Mouse (Mus musculus) ES-E14 (cell line): Measurements from ENCODE around the gene Insl3. TPM values are rescaled to one million over a fixed set of nuclear protein-coding genes. Genes with fewer than 3 reads are reported as not detected.

Experiments
- DNase-seq: peaks from one replicate; pipeline ENCODE4 v3.0.0-alpha.2; 2013; ENCODE audit warnings: low read depth, low spot score
- H3K27ac ChIP-seq: 2 replicates; pipeline ENCODE4 v1.5.1; 2012; ENCODE audit warnings: low read depth, mild to moderate bottlenecking, low read length, moderate library complexity, mixed read lengths; ENCODE audit not compliant: poor library complexity, insufficient read depth, severe bottlenecking
- H3K36me3 ChIP-seq: 2 replicates; pipeline ENCODE4 v1.6.1; 2012; ENCODE audit warnings: mild to moderate bottlenecking, low read length, moderate library complexity, mixed read lengths; ENCODE audit not compliant: control insufficient read depth, poor library complexity, insufficient read depth, severe bottlenecking
- H3K4me1 ChIP-seq, 2 experiments: fragments of 150-350 bp in 1 of 2; sonication (generic) in 1 of 2; 2 replicates each; pipeline ENCODE4 v1.6.1; 2012; ENCODE audit warnings: low read length in 2 of 2, mild to moderate bottlenecking in 1 of 2, mixed read lengths in 1 of 2; ENCODE audit not compliant: control insufficient read depth in 2 of 2, insufficient read depth in 2 of 2, poor library complexity in 1 of 2
- H3K4me3 ChIP-seq, 2 experiments: fragments of 150-350 bp in 1 of 2; sonication (generic) in 1 of 2; 2 replicates each; pipeline ENCODE4 v1.5.1; 2012; ENCODE audit warnings: low read length in 2 of 2, low read depth in 1 of 2, mild to moderate bottlenecking in 1 of 2, mixed read lengths in 1 of 2; ENCODE audit not compliant: insufficient read depth in 1 of 2, poor library complexity in 1 of 2, severe bottlenecking in 1 of 2
- H3K9ac ChIP-seq: 2 replicates; pipeline ENCODE4 v1.6.1; 2012; ENCODE audit warnings: low read depth, mild to moderate bottlenecking, low read length, mixed read lengths; ENCODE audit not compliant: poor library complexity, insufficient read depth, severe bottlenecking
- H3K9me3 ChIP-seq: fragments of 150-350 bp; sonication (generic); 2 replicates; pipeline ENCODE4 v1.6.1; 2012; ENCODE audit warnings: low read depth, mild to moderate bottlenecking, low read length; ENCODE audit not compliant: control insufficient read depth, insufficient read depth
- CHD2 ChIP-seq: IDR thresholded peaks from 2 replicates; pipeline ENCODE4 v1.6.1; 2014; ENCODE audit warnings: mild to moderate bottlenecking, low read depth, low read length, inconsistent platforms
- HCFC1 ChIP-seq: IDR thresholded peaks from 2 replicates; pipeline ENCODE4 v1.6.1; 2012; ENCODE audit warnings: low read length, inconsistent platforms, borderline replicate concordance; ENCODE audit not compliant: insufficient read depth
- MAFK ChIP-seq: IDR thresholded peaks from 2 replicates; pipeline ENCODE4 v1.6.1; 2014; ENCODE audit warnings: mild to moderate bottlenecking, low read depth, low read length, inconsistent platforms; ENCODE audit not compliant: insufficient read depth
- ZC3H11A ChIP-seq: IDR thresholded peaks from 2 replicates; pipeline ENCODE4 v1.6.1; 2012; ENCODE audit warnings: low read depth, mild to moderate bottlenecking, inconsistent platforms, low read length, borderline replicate concordance
- ZNF384 ChIP-seq: IDR thresholded peaks from 2 replicates; pipeline ENCODE4 v1.6.1; 2012; ENCODE audit warnings: low read depth, low read length, inconsistent platforms
- in situ Hi-C, 2 experiments: fragments of 600-800 bp; cut with MboI; formaldehyde crosslinking; loops; one replicate each; pipeline ENCODE4 v1.15.1; 2025; ENCODE audit warnings: low sequenced_read_pairs in 2 of 2, inconsistent platforms in 1 of 2; ENCODE audit not compliant: unreplicated experiment in 2 of 2
- total RNA-seq: library from RNA; depleted of rRNA; stranded (reverse); fragments of 300-350 nt; gene quantifications from 2 replicates; pipeline ENCODE4 v1.2.3, GENCODE M21; 2012

Gene Insl3
- total RNA-seq, 1 experiment: 3.0 TPM

DNA sequence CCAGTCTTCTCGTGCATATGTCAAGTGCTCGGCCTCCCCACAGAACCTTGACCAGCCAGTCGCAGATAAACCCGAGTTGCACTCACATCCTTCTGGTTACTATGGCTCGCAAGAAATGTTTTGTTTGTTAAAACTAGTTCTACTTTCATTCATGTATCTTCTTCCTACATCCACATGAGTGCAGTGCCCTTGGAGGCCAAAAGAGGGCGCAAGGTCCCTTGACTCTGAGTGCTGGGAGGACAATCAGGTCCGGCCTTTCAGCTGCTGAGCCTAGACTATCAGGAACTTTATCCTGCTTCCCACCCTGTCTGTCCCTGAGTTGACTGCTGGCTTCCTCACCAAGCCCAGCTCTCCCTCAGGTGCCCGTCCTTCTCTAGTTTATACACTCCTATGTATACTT, 18.9 kb downstream of the Insl3 start:
- TF ChIP-seq ZC3H11A (peak; percentile 75; the same call in 1 of the 2 replicates), CHD2 (no peak)
- peak; percentile 74 for DNase-seq
- Histone ChIP-seq H3K9me3 (no peaks in the 10 kb centered on the region), H3K4me3 (no peak overlapping the region), H3K9ac (no peak overlapping the region), H3K36me3 (peaks cover 2% of the 10 kb centered on the region; the same call in 1 of the 2 replicates), H3K27ac (no peak overlapping the region), H3K4me1 (peaks cover 4 to 12% of the 10 kb centered on the region in 2 experiments; a peak in 2 of 4 replicates)
- in situ Hi-C loops: no loop called here

DNA sequence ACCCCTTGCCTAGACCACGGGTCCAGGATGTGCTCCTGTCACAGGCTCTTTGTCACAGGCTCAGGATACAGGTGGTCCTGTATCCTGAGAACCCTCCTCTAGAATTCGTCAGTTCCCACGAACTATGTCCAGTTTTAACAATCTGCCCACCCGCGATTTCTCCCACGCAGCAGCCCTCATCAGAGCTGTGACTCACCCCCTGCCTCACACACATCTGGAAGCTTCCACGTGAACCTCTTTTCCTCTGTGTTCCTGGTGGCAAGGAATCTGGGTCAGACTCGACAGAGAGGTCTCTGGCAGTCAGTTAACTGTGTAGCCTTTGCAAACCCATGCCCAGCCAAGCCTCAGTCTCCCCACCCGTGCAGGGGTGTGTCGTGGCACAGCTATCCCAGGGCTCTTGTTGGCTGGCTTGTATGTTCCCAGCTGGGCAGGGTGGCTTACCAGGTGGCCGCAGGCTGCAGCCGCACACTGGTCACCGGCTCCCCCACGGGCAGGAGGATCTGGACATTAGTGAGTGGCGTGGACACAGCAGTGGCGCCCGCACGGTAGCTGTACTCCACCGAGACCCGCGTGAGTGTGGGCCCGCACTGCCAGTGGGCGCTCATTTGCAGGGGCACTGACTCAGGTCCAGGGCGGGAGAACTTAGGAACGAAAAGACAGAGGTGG, 20.3 kb downstream of the Insl3 start:
- H3K4me1 ChIP-seq: peaks cover 4 to 12% of the 10 kb centered on the region in 2 experiments; a peak in 2 of 4 replicates
- TF ChIP-seq HCFC1 (no peak), CHD2 (no peak), ZNF384 (no peak), ZC3H11A (no peak), MAFK (no peak)
- H3K9me3 ChIP-seq: no peaks in the 10 kb centered on the region
- DNase-seq: no peak
- peak overlapping the region; percentile 5; the same call in 1 of the 2 replicates for H3K9ac ChIP-seq
- peak overlapping the region; percentile 32 to 50; a peak in 3 of 4 replicates for H3K4me3 ChIP-seq
- H3K27ac ChIP-seq: no peak overlapping the region
- peaks cover 2% of the 10 kb centered on the region; the same call in 1 of the 2 replicates for H3K36me3 ChIP-seq
- in situ Hi-C loops: no loop called here

DNA sequence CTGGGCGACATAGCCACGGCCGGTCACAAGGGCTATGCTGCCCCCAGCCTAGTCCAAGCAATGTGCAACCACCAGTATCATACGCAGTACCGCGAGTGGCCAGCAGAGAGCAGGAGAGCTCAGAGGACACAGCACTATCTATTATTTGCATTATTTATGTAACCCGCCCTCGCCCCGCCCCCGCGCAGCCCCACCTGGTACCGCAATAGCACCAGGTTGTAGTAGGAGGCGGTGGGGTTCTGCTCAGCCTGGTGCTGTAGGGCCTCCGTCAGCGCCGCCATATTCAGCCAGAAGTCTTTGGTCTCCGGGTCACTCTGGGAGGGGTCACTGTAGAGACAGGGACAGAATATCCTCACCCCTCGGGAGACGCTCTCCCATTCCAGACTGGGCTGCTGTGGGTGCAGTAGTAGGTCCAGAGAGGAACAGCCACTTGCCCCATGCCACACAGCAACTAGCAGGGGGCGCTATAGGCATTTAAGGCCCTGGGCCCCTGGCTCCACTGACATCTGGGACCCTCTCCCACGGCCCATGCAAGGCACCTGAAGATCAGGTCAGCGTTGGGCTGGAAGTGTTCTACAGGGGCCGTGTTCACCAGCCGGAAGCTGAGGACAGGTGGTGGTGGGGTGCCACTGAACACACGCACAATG, 20.9 kb downstream of the Insl3 start:
- in situ Hi-C loops: no loop called here
- Histone ChIP-seq H3K4me1 (peaks cover 4 to 13% of the 10 kb centered on the region in 2 experiments; a peak in 2 of 4 replicates), H3K9me3 (no peaks in the 10 kb centered on the region), H3K36me3 (peaks cover 2% of the 10 kb centered on the region; the same call in 1 of the 2 replicates), H3K27ac (no peak overlapping the region; the same call in 1 of the 2 replicates), H3K4me3 (peak overlapping the region; percentile 32 to 50; a peak in 2 of 4 replicates), H3K9ac (peak overlapping the region; percentile 29)
- DNase-seq: peak; percentile 86
- no peak for TF ChIP-seq MAFK
- no peak for TF ChIP-seq CHD2
- peak; percentile 60; the same call in 1 of the 2 replicates for TF ChIP-seq ZC3H11A

DNA sequence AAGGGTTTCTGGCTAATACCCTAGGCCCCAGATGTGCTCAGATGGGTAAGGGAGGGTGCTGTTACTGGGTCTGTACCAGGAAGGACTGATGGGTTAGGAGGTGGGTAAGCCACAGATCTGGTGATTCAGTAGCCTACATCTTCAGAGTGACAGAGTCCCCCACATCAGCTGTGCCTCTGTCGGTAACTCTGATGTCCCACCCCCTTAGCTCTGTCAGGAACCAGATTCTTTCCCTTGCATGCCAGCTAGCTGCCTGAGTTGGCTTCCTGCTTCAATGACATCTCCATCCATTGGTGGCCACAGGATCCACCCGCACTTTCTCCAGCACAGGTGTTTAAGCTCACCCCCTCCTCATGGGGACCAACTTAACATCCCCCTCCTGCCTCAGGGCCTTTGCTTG, 22.6 kb downstream of the Insl3 start:
- in situ Hi-C loops: no loop called here
- H3K9ac ChIP-seq: no peak overlapping the region
- no peak overlapping the region for H3K27ac ChIP-seq
- H3K4me1 ChIP-seq: peaks cover 6 to 17% of the 10 kb centered on the region in 2 experiments; a peak in 2 of 4 replicates
- peaks cover 5% of the 10 kb centered on the region; the same call in 1 of the 2 replicates for H3K36me3 ChIP-seq
- H3K4me3 ChIP-seq: no peak overlapping the region
- no peak for TF ChIP-seq ZNF384
- no peak for TF ChIP-seq ZC3H11A
- TF ChIP-seq CHD2: no peak
- TF ChIP-seq HCFC1: no peak
- TF ChIP-seq MAFK: no peak
- no peaks in the 10 kb centered on the region for H3K9me3 ChIP-seq
- DNase-seq: no peak

DNA sequence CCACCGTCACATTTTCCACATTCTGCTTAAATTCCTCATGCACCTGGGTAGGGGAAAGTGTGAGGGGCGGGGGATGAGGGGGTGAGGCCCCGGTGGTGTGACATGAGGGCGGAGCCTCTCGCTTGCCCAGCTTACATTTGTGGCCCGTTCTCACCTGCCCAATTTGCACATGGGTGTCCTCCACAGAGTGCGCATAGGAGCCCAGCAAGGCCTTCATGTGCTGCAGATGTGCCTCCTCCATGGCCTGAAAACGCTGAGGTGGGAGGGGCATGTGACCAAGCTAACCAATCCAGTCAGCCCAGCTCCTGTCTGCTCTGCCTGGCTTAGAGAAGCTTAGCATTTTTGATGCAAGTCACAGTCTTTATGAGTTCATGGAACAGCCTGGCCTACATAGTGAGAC, 26.5 kb downstream of the Insl3 start:
- DNase-seq: no peak
- Histone ChIP-seq H3K9ac (no peak overlapping the region), H3K4me3 (no peak overlapping the region), H3K4me1 (peaks cover 2 to 8% of the 10 kb centered on the region in 2 experiments; a peak in 2 of 4 replicates), H3K27ac (no peak overlapping the region), H3K36me3 (peaks cover 9% of the 10 kb centered on the region; the same call in 1 of the 2 replicates), H3K9me3 (no peaks in the 10 kb centered on the region)
- TF ChIP-seq CHD2: no peak
- TF ChIP-seq MAFK: no peak
- TF ChIP-seq HCFC1: no peak
- TF ChIP-seq ZNF384: no peak
- no peak for TF ChIP-seq ZC3H11A
- in situ Hi-C loops: no loop called here
